Mouse (Mus musculus) liver, postnatal 0 days (tissue): ENCODE measurements around the gene Gjd3. TPM values are rescaled to one million over a fixed set of nuclear protein-coding genes. Genes with fewer than 3 reads are reported as not detected.

Source experiments
- ATAC-seq: fragments of 200-750 bp; cut with Nextera tagmentation; 2 replicates; pipeline ENCODE4 v1.8.0; 2017; ENCODE audit warnings: mild to moderate bottlenecking, moderate library complexity
- DNase-seq: peaks from one replicate; pipeline ENCODE4 v3.0.0-alpha.2; 2016
- H3K27ac ChIP-seq: fragments of 300-500 bp; sonication (generic); 2 replicates; pipeline ENCODE4 v1.5.1; 2014; ENCODE audit warnings: antibody characterized with exemption, moderate library complexity, mild to moderate bottlenecking, low read depth
- H3K27me3 ChIP-seq: fragments of 300-500 bp; sonication (generic); 2 replicates; pipeline ENCODE4 v1.6.1; 2014; ENCODE audit warnings: low read length, control low read depth, mixed read lengths; ENCODE audit not compliant: insufficient read depth
- H3K36me3 ChIP-seq: fragments of 300-500 bp; sonication (generic); replicated peaks from 2 replicates; pipeline ENCODE4 v1.6.1; 2014; ENCODE audit warnings: mild to moderate bottlenecking, control low read depth, low read length, moderate library complexity, mixed read lengths; ENCODE audit not compliant: insufficient read depth
- H3K4me1 ChIP-seq: fragments of 300-500 bp; sonication (generic); 2 replicates; pipeline ENCODE4 v1.6.1; 2014; ENCODE audit warnings: antibody characterized with exemption, mild to moderate bottlenecking, control low read depth; ENCODE audit not compliant: insufficient read depth
- H3K4me2 ChIP-seq: fragments of 300-500 bp; sonication (generic); 2 replicates; pipeline ENCODE4 v1.6.1; 2014; ENCODE audit warnings: low read depth, mild to moderate bottlenecking, low read length, moderate library complexity, mixed read lengths
- H3K4me3 ChIP-seq: fragments of 300-500 bp; sonication (generic); 2 replicates; pipeline ENCODE4 v1.5.1; 2014; ENCODE audit warnings: low read depth, low read length
- H3K9ac ChIP-seq: fragments of 300-500 bp; sonication (generic); replicated peaks from 2 replicates; pipeline ENCODE4 v1.6.1; 2014; ENCODE audit warnings: mild to moderate bottlenecking, moderate library complexity
- H3K9me3 ChIP-seq: fragments of 300-500 bp; sonication (generic); 2 replicates; pipeline ENCODE4 v1.6.1; 2016; ENCODE audit warnings: mild to moderate bottlenecking, control low read depth, low read length, mixed read lengths
- CTCF ChIP-seq: sonication (generic); IDR thresholded peaks from 2 replicates; pipeline ENCODE4 v1.5.1; 2016; ENCODE audit warnings: antibody characterized with exemption, low read depth
- EP300 ChIP-seq: IDR thresholded peaks from 2 replicates; pipeline ENCODE4 v1.6.1; 2016; ENCODE audit warnings: antibody characterized with exemption, low read depth, mild to moderate bottlenecking
- WGBS: fragments of 180-500 bp; shearing (Covaris S2); extraction: QIAGEN DNeasy Blood & Tissue Kit; methylation state at CpG from one replicate; pipeline ENCODE4 v1.1.7; 2014; ENCODE audit not compliant: insufficient replicate concordance; 5-methylcytosine and 5-hydroxymethylcytosine counted together
- polyA plus RNA-seq: library from polyadenylated mRNA; unstranded; fragments of >200 nt; fragmentation: Nextera tagmentation; extraction: Ambion mirVana; gene quantifications from 2 replicates; pipeline ENCODE4 v1.2.1, GENCODE M21; 2015

The Gjd3 gene
- polyA plus RNA-seq, 1 experiment from 2014 or later: not detected

DNA sequence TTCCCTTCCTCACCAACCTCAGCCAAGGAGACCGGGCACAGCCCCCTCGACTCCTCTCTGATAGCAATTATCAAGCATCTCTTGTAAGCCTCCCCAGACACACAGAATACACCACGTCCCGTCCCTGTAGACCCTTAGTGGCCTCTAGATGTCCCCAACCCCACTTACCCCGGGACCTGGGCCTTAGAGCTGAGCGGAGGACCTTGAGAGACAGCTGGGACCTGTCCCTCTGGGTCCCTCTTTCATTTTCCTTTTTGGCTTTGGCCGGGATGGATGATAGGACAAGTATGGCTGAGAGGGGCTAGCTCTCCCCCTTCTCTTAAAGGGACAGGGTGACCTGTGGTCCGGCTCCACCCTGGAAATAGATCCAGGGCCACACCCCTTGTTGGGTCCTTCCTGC, 735 bp upstream of the Gjd3 start:
- H3K27ac ChIP-seq: no peak overlapping the region
- H3K9me3 ChIP-seq: no peaks in the 10 kb centered on the region
- ATAC-seq: no peak
- peaks cover 38% of the 10 kb centered on the region for H3K27me3 ChIP-seq
- no peak overlapping the region for H3K9ac ChIP-seq
- TF ChIP-seq EP300 (no peak), CTCF (no peak)
- peaks cover 8% of the 10 kb centered on the region for H3K4me1 ChIP-seq
- peaks cover under 1% of the 10 kb centered on the region; the same call in 1 of the 2 replicates for H3K36me3 ChIP-seq
- no peak overlapping the region for H3K4me3 ChIP-seq
- 53% methylated on average over 8 of the region's 8 CpGs for WGBS
- no peak for DNase-seq
- no peak overlapping the region for H3K4me2 ChIP-seq

DNA sequence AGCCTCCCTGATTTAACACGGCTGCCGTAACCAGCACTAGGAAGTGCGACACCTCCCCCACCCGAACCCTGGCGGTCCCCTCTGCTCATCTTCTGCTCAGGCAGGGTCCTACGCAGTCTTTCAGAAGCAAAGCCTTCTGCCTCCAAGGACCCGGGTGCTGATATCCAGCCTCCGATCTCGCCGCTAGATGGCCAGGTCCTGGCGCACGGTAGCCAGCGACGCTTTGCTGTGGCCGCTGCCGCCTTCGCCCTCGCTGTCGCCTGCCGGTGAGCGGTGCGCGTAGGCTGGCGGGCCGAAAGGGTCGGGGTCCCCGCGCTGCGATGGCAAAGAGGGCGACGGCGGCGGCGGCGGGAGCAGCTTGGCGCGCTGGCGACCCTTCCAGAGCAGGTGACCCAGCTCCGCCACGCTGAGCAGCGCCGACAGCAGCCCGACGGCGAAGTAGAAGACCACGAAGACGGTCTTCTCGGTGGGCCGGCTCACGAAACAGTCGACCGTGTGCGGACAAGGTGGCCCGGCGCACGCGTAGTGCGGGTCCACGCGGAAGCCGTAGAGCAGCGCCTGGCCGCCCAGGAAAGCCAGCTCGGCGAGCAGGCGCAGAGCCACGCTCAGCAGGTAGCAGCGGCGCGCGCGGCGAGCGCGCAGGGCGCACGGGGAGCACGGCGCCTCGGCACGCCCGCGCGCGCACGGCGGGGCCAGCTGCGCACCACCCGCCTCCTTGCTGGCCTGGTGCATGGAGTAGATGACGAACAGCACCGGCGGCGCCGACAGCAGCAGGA, 631 bp downstream of the Gjd3 start:
- Histone ChIP-seq H3K4me2 (peak overlapping the region; percentile 85), H3K4me3 (peak overlapping the region; percentile 50), H3K36me3 (no peaks in the 10 kb centered on the region), H3K27me3 (peaks cover 38% of the 10 kb centered on the region), H3K9ac (peak overlapping the region; percentile 28; the same call in 1 of the 2 replicates), H3K27ac (no peak overlapping the region), H3K9me3 (no peaks in the 10 kb centered on the region), H3K4me1 (peaks cover 8% of the 10 kb centered on the region)
- DNase-seq (peak; percentile 63), ATAC-seq (peak; percentile 58; the same call in 1 of the 2 replicates)
- WGBS: under 1% methylated on average over 91 of the region's 94 CpGs
- TF ChIP-seq CTCF (peak; percentile 64), EP300 (no peak)

DNA sequence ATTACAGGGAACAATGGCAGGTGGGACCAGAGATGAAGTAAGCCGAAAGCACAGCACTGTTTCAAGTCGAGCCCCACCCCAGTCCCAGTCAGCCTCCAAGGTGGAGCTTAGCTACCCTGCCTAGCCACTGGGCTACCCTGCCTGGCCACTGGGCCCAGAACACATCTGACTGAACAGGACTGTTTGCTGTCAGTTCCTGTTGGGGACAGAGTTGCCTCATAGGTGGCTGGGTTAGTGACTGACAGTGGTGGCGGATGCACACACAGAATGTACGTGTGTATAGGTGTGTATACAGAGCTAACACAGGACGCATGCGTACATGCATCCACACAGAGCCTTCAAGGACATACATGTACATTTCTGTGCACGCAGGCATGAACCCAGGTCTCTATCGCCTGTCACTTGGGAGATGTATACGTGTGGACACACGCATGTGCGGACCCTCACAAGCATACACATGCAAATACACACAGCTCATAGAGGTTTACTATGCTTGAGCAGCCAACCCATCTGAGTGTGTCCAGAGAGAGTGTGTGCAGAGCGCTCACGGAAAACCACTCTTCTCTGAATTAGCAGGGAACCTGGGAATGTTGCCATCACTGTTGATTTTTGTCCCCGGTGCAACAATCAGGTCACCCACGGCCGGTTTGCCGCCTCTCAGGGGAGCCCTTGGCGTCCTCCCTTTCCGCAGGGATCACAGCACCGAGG, 1.4 kb downstream of the Gjd3 start:
- H3K9me3 ChIP-seq: no peaks in the 10 kb centered on the region
- H3K36me3 ChIP-seq: no peaks in the 10 kb centered on the region
- H3K4me2 ChIP-seq: peak overlapping the region; percentile 85
- H3K4me3 ChIP-seq: peak overlapping the region; percentile 50
- TF ChIP-seq CTCF (no peak), EP300 (no peak)
- no peak overlapping the region for H3K27ac ChIP-seq
- H3K27me3 ChIP-seq: peaks cover 38% of the 10 kb centered on the region
- 34% methylated on average over 20 of the region's 20 CpGs for WGBS
- H3K9ac ChIP-seq: no peak overlapping the region
- peak; percentile 13 for DNase-seq
- ATAC-seq: peak; percentile 22; the same call in 1 of the 2 replicates
- peaks cover 8% of the 10 kb centered on the region for H3K4me1 ChIP-seq

DNA sequence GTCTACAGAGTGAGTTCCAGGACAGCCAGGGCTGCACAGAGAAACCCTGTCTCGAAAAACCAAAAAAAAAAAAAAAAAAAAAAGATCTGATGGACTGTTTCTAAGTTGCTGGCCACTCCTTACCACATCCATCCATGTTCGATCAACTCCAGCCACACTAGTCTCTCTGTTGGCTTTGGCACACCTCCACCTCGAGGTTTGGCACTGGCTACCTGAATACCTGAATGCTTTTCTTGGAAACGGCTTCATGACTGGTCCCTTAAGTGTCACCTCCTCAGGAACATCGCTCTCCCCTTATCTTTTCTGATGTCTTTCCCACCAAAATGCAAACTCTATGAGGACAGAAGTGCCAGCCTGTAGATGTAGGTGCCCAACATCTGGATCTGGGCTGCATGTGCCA, 3.5 kb downstream of the Gjd3 start:
- Histone ChIP-seq H3K9ac (no peak overlapping the region), H3K27me3 (peaks cover 37% of the 10 kb centered on the region), H3K4me2 (no peak overlapping the region), H3K27ac (no peak overlapping the region), H3K9me3 (no peaks in the 10 kb centered on the region), H3K36me3 (0 out of 2 replicates have a peak, but pooled peaks cover 6% of the 10 kb centered on the region), H3K4me1 (peaks cover 8% of the 10 kb centered on the region), H3K4me3 (no peak overlapping the region)
- no peak for TF ChIP-seq CTCF
- TF ChIP-seq EP300: no peak
- WGBS: 73% methylated on average over 4 of the region's 5 CpGs
- no peak for ATAC-seq
- DNase-seq: no peak

DNA sequence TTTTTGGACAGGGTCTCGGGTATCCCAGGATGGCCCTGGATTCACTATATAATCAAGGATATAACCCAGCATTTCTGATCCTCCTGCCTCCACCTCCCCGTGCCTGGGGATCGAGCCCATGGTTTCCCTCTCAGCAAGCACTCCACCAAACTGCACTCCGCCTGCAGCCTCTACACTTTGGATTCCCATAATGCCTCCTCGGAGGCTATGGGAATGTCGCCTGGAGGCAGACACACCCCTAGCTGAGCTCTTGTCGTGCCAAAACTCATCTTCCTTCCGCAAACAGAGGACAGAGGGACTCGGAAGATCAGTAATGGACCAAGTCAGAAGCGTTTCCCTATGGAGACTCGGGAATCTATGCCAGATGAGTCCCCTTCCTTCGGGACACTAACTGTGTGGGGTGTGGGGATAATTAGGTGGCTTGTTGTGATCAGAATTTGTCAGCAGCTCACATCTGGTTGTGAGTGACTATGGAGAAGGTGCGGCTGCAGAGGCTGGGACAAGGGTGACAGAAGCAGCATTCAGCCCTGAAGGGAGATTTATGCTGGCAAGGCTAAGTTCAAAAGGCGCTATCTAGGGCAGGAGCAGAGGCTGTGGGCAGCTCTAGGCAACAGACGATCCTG, 4.2 kb downstream of the Gjd3 start:
- peaks cover 30% of the 10 kb centered on the region for H3K27me3 ChIP-seq

More for the DNA sequence above, 4.2 kb downstream of the Gjd3 start:
- WGBS: 66% methylated on average over 15 of the region's 15 CpGs
- no peak overlapping the region for H3K27ac ChIP-seq
- DNase-seq (no peak), ATAC-seq (no peak)
- H3K9ac ChIP-seq: no peak overlapping the region
- no peaks in the 10 kb centered on the region for H3K9me3 ChIP-seq
- H3K4me1 ChIP-seq: peaks cover 8% of the 10 kb centered on the region
- H3K36me3 ChIP-seq: peaks cover 6% of the 10 kb centered on the region; the same call in 1 of the 2 replicates
- H3K4me2 ChIP-seq: no peak overlapping the region
- H3K4me3 ChIP-seq: no peak overlapping the region
- no peak for TF ChIP-seq EP300
- TF ChIP-seq CTCF: no peak
